Mouse (Mus musculus): ENCODE results near the gene Plekho2. TPM values are rescaled to one million over a fixed set of nuclear protein-coding genes. Genes with fewer than 3 reads are reported as not detected.
A peak's percentile ranks its signal among the peaks of the same experiment; 100 is the strongest.

Gene Plekho2
- total and polyA plus RNA-seq, 3 experiments, result 7.9 to 33.8 (median 13.9) TPM

- TF ChIP-seq PAX5 (IDR thresholded peaks at IDR 0.05; ENCODE audit: low read length), result no peak
- TF ChIP-seq CTCF (conservative IDR thresholded peaks at IDR 0.05 in 1 of 2, IDR thresholded peaks at IDR 0.05 in 1 of 2; ENCODE audit: low read depth in 2 of 2, low read length in 2 of 2), result peak; percentile 75 to 100
- peak; percentile 96 for TF ChIP-seq RAD21 (IDR thresholded peaks at IDR 0.05; ENCODE audit: low read depth, low read length)
- peak; percentile 87; the same call in 1 of the 2 replicates for TF ChIP-seq NELFE (IDR thresholded peaks at IDR 0.05; ENCODE audit: low read depth, low read length)
- no peak for TF ChIP-seq MAFK (IDR thresholded peaks at IDR 0.05; ENCODE audit: insufficient replicate concordance, low read length)
- 0 out of 2 replicates have a peak, but pooled peaks have one; percentile 30 for TF ChIP-seq TBP (conservative IDR thresholded peaks at IDR 0.05; ENCODE audit: low read depth, low read length)
- TF ChIP-seq MAZ (IDR thresholded peaks at IDR 0.05; ENCODE audit: low read depth, low read length), result peak; percentile 59; the same call in 1 of the 2 replicates
- TF ChIP-seq EP300 (IDR thresholded peaks at IDR 0.05; ENCODE audit: low read length), result no peak
- no peak for TF ChIP-seq GABPA (IDR thresholded peaks at IDR 0.05; ENCODE audit: insufficient replicate concordance, low read depth, low read length)
- TF ChIP-seq USF2 (conservative IDR thresholded peaks at IDR 0.05; ENCODE audit: low read depth, low read length), result no peak
- peak; percentile 15 for TF ChIP-seq HCFC1 (IDR thresholded peaks at IDR 0.05; ENCODE audit: low read depth, low read length)
- peak; percentile 50; the same call in 1 of the 2 replicates for TF ChIP-seq IRF4 (IDR thresholded peaks at IDR 0.05; ENCODE audit: low read depth, low read length)
- TF ChIP-seq ZC3H11A (IDR thresholded peaks at IDR 0.05; ENCODE audit: low read depth, low read length), result peak; percentile 92
- no peak; the same call in none of the 2 replicates for TF ChIP-seq POLR2A (IDR thresholded peaks at IDR 0.05; ENCODE audit: low read depth, low read length)
- peak; percentile 39; the same call in 1 of the 2 replicates for TF ChIP-seq TCF12 (IDR thresholded peaks at IDR 0.05; ENCODE audit: low read depth, low read length)
Measured at GRCm38 (mm10) chr9:65580401-65581256, 789 bp upstream of the Plekho2 start (continued).

- DNase-seq (ENCODE audit: extremely low read depth), result peak; percentile 68
- Histone ChIP-seq H3K36me3 (replicated peaks in 1 of 2; ENCODE audit: control insufficient read depth in 1 of 2, insufficient read depth in 1 of 2, low read length in 1 of 2) (peaks cover 0 to 3% of the 10 kb centered on the region in 2 experiments), H3K4me1 (ENCODE audit: control insufficient read depth in 1 of 2, insufficient read depth in 2 of 2) (peaks cover 10 to 46% of the 10 kb centered on the region in 2 experiments; a peak in 3 of 4 replicates), H3K9me3 (replicated peaks; ENCODE audit: low read length) (no peaks in the 10 kb centered on the region), H3K27me3 (replicated peaks) (no peaks in the 10 kb centered on the region), H3K79me2 (replicated peaks; ENCODE audit: control insufficient read depth, extremely low read depth, insufficient read depth, poor library complexity, severe bottlenecking) (peaks cover 41% of the 10 kb centered on the region), H3K4me2 (ENCODE audit: insufficient read depth, low read depth, poor library complexity, severe bottlenecking) (peak overlapping the region; percentile 18), H3K9ac (ENCODE audit: insufficient read depth, low read depth) (peak overlapping the region; percentile 91), H3K27ac (ENCODE audit: insufficient read depth, low read depth) (peak overlapping the region; percentile 34), H3K4me3 (replicated peaks in 1 of 3; ENCODE audit: low read depth in 2 of 3, low read length in 2 of 3, poor library complexity in 1 of 3) (peak overlapping the region; percentile 82 to 83 (median 82))
- TF ChIP-seq SIN3A (IDR thresholded peaks at IDR 0.05; ENCODE audit: low read length) (peak; percentile 73), SMC3 (IDR thresholded peaks at IDR 0.05; ENCODE audit: low read depth, low read length) (no peak), ETS1 (conservative IDR thresholded peaks at IDR 0.05; ENCODE audit: low read depth, low read length) (peak; percentile 46), IRF4 (IDR thresholded peaks at IDR 0.05; ENCODE audit: low read depth, low read length) (no peak), EP300 (IDR thresholded peaks at IDR 0.05; ENCODE audit: low read length) (no peak)
- in situ Hi-C loops (cut with MboI; ENCODE audit: low pct_ligation_motif_present, low pct_unique_long_range_greater_than_20kb, low sequenced_read_pairs), result loop anchor here (5.0 kb wide), 1 partner anchor 42 kb away; no protein-coding TSS in a partner anchor
- dilution Hi-C loops (cut with MboI; ENCODE audit: extremely low pct_ligation_motif_present, extremely low pct_unique_long_range_greater_than_20kb, low sequenced_read_pairs), result no loop called here
Measured at GRCm38 (mm10) chr9:65578801-65579249, 1.0 kb downstream of the Plekho2 start.
